Mouse (Mus musculus) mouse trophoblast stem cell (cell line): ENCODE results near the gene Flt3.

Experiments
- in situ Hi-C, 2 experiments: fragments of 300-500 bp; cut with MseI, MboI; formaldehyde crosslinking; loops; 2 replicates in 1 of 2; 3 replicates in 1 of 2; pipeline ENCODE4 v1.15.1; 2025

The Flt3 gene

GRCm38 (mm10) chr5:147292506-147293120, 107.7 kb downstream of the Flt3 start:
- in situ Hi-C loops = no loop called here

GRCm38 (mm10) chr5:147291764-147292505, 108.4 kb downstream of the Flt3 start:
- in situ Hi-C loops = no loop called here

GRCm38 (mm10) chr5:147284365-147284764, 115.9 kb downstream of the Flt3 start:
- in situ Hi-C loops = no loop called here
